Mouse (Mus musculus) mouse trophoblast stem cell (cell line): ENCODE data around the gene Ccnb3.
"Not testable (repeated sequence)": the region's sequence is repeated elsewhere in the genome, so short reads cannot be mapped to it uniquely, and the experiment has no call there.

Source experiments
- in situ Hi-C, 2 experiments: fragments of 300-500 bp; cut with MseI, MboI; formaldehyde crosslinking; loops; 2 replicates in 1 of 2; 3 replicates in 1 of 2; pipeline ENCODE4 v1.15.1; 2025

Ccnb3 gene

GRCm38 (mm10) chrX:7041519-7041918 lies at the start of gene Ccnb3:
Ccnb3 (minus strand) TSS chrX:7041619.
- in situ Hi-C loops: no loop called here

DNA sequence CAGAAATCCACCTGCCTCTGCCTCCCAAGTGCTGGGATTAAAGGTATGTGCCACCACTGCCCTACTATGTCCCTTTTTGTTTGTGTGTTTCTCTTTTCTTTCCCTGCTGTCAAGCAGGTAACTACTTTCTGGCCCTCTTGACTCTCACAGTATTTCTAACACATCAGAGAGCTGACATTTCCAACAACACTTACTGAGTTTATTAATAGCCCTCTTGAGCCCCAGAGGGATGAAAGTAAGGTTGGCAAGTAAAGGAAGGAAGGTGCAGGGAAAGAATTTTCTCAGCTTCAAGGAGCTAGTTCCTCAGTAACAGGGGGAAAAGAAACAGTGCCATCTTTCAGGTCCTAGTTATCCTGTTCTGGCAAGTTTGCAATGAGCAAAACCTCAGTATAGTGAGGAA lies 48.9 kb upstream of the Ccnb3 start:
- in situ Hi-C loops: no loop called here

- in situ Hi-C loops: no loop called here
Measured at GRCm38 (mm10) chrX:7085878-7086277, 44.5 kb upstream of the Ccnb3 start.

DNA sequence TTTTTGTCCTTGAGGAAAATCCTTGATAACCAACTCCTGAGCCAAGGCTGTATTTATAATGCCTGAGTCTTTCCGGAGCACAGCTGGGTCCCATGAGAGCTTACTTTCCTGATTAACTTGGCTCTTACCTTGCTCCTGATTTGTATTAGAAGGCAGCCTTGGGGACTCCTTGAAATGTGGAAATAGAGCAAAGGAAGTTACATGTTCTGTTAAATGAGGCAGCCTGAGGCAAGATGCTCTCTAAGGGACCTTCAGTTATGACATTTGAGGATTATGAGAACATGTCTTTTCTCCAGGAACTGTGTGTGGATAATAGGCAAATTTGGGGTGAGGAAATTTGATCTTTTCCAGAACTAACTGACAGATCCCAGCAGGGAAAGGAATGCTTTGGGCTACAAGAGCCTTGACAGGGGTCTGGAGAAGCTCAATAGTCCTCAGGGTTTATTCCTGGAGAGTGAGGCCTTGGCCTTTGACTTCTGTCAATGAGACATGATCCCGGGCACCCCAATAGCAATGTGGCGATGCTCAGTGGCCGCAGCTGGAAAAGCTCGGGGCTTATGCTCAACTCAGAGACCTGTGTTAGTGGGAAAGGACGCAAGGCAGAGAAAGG lies 38.5 kb upstream of the Ccnb3 start:
- in situ Hi-C loops: no loop called here

GRCm38 (mm10) chrX:7068002-7068401 lies 26.6 kb upstream of the Ccnb3 start:
- in situ Hi-C loops: no loop called here

DNA sequence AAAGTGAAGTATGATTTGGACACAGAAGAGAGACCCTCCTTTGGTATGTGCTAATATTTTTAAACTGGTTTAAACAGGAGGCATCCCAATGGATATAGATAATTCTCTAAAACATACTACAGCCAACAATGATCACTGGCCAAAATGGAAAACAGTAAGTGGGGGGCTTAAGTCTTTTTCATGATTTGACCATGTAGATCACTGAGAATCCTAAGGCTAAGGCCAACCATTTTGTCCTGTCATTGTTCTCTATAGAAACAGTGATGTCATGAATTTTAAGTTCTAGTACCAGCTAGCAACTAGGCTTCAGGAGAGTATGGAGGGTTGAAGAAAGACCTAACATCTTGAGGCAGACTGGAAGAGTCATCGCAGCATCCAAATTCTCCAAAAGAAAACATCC lies 25.8 kb upstream of the Ccnb3 start, which contains the start of gene Akap4:
Gene Akap4 (plus strand): TSS at position 301 of the 400 bp plus-strand sequence.
- in situ Hi-C loops: no loop called here

DNA sequence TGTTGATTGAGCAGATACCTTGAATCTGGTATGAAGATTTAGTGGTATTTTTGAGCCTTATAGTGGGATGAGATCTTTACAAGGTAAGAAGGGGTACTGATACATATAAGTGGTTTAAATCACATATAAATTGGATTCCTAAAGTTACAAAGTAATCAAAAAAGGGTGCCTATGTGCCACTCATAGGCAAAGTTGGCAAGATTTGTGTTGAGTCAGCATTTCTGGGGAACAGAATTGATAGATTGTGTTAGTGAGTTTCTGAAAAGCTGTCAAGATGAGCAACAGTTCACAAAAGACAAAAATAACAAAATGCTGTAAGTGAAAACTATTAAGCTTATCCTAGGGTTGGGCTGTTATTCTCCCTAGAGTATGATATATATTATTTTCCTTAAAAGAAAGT lies 22.7 kb upstream of the Ccnb3 start:
- in situ Hi-C loops: no loop called here

DNA sequence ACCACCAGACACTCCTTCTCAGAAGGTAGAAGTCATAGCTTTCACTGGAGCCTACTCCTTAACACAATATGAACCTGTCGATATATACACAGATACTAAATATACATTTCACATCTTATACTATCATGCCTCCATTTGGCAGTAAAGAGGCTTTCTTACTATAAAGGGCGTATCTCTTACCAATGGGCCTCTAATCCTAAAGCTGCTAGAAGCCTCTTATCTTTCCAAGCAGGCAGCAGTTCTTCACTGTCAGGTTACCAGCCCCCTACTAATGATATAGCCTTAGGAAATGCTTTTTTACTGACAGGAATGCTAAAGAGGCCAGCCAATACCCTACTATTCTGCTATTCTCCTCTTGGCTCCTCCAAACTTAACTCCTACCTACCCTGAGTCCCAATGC lies 16.2 kb upstream of the Ccnb3 start:
- in situ Hi-C loops: no loop called here

GRCm38 (mm10) chrX:7057056-7057455 lies 15.6 kb upstream of the Ccnb3 start:
- in situ Hi-C loops: no loop called here

DNA sequence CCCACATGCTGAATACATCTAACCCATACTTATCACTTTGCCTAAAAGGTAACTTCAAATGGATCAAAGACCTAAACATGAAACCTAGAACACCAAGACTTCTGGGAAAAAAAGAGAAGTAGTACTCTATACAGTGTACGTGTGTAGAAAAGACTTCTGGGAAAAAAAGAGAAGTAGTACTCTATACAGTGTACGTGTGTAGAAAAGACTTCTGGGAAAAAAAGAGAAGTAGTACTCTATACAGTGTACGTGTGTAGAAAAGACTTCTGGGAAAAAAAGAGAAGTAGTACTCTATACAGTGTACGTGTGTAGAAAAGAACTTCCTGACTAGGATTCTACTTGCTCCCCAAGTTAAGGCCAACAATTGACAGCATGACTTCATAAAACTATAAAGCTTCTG lies 57.5 kb downstream of the Ccnb3 start:
- in situ Hi-C loops: not testable (repeated sequence)

GRCm38 (mm10) chrX:6971956-6972355 lies 69.5 kb downstream of the Ccnb3 start:
- in situ Hi-C loops: no loop called here

DNA sequence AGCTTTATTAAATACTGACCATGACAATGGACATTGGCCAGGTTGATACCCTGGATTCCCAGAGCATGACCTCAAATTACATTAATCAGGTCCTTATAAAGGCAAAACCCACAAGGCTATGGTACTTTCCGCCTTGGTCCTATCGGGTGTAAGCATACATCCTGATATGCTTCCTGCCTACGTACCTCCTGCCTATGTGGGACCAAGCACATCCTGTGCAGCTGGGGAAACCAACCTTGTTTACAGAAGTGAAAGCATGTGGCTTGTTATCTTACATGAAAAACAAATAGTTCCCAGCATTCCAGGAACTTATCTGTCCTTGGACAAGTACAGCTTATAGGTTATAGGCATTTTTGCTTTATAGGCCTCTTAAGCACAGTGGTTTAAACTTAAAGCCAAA lies 72.8 kb downstream of the Ccnb3 start:
- in situ Hi-C loops: no loop called here
